Mouse (Mus musculus): Measurements from ENCODE around the gene Trhr2. TPM values are rescaled to one million over a fixed set of nuclear protein-coding genes. Genes with fewer than 3 reads are reported as not detected.

Trhr2 gene
- polyA plus RNA-seq, 1 experiment from 2014 or later, result not detected

- Histone ChIP-seq H3K4me1 (replicated peaks; ENCODE audit: control insufficient read depth, insufficient read depth, low read length) (peaks cover 13% of the 10 kb centered on the region), H3K4me3 (ENCODE audit: low read depth, low read length) (no peak overlapping the region), H3K27ac (ENCODE audit: low read depth, low read length) (peak overlapping the region; percentile 60; the same call in 1 of the 2 replicates), H3K36me3 (ENCODE audit: control insufficient read depth, insufficient read depth) (no peaks in the 10 kb centered on the region; the same call in 1 of the 2 replicates), H3K27me3 (replicated peaks; ENCODE audit: control insufficient read depth, insufficient read depth, low read length) (no peaks in the 10 kb centered on the region), H3K4me2 (replicated peaks; ENCODE audit: low read depth) (peak overlapping the region; percentile 21), H3K9ac (ENCODE audit: low read depth, low read length) (no peak overlapping the region), H3K9me3 (ENCODE audit: control insufficient read depth) (no peaks in the 10 kb centered on the region)
- ATAC-seq, result no peak
- WGBS, result 56% methylated on average over 7 of the region's 7 CpGs
- TF ChIP-seq CTCF (IDR thresholded peaks at IDR 0.05; ENCODE audit: low read depth), result no peak
Observed at GRCm38 (mm10) chr8:122322126-122322525, 38.4 kb downstream of the Trhr2 start.

GRCm38 (mm10) chr8:122321455-122321921 is 39.1 kb downstream of the Trhr2 start:
- 48% methylated on average over 10 of the region's 10 CpGs for WGBS
- TF ChIP-seq CTCF (IDR thresholded peaks at IDR 0.05; ENCODE audit: low read depth), result no peak
- H3K4me1 ChIP-seq (replicated peaks; ENCODE audit: control insufficient read depth, insufficient read depth, low read length), result peaks cover 13% of the 10 kb centered on the region
- no peak for ATAC-seq
- no peak overlapping the region for H3K4me2 ChIP-seq (replicated peaks; ENCODE audit: low read depth)
- H3K36me3 ChIP-seq (ENCODE audit: control insufficient read depth, insufficient read depth), result no peaks in the 10 kb centered on the region; the same call in 1 of the 2 replicates
- no peaks in the 10 kb centered on the region for H3K9me3 ChIP-seq (ENCODE audit: control insufficient read depth)
- no peak overlapping the region for H3K9ac ChIP-seq (ENCODE audit: low read depth, low read length)
- H3K27me3 ChIP-seq (replicated peaks; ENCODE audit: control insufficient read depth, insufficient read depth, low read length), result no peaks in the 10 kb centered on the region
- 0 out of 2 replicates have a peak overlapping the region, but pooled peaks have one; percentile 60 for H3K27ac ChIP-seq (ENCODE audit: low read depth, low read length)
- H3K4me3 ChIP-seq (ENCODE audit: low read depth, low read length), result no peak overlapping the region

DNA sequence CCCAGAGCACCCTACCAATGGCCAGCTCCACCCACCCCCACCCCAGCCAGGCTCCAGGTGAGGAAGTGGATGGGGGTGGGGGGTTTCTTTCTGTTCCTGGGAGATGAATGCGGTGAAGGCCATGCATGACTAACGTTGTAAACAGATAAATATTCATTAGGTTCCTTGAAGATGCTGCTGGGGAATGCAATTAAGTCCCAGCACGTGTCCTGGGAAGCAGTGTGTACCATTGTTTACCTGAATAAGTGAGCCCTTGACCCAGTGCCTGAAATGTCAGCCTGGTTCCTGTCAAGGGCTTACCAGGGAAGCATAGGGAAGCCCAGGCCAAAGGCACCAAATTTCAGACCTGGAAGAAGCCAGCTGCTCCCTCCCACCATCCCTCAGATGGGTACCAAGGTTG is 40.0 kb downstream of the Trhr2 start:
- 24% methylated on average over 3 of the region's 3 CpGs for WGBS
- H3K36me3 ChIP-seq (ENCODE audit: control insufficient read depth, insufficient read depth), result no peaks in the 10 kb centered on the region; the same call in 1 of the 2 replicates
- no peak overlapping the region for H3K4me2 ChIP-seq (replicated peaks; ENCODE audit: low read depth)
- 0 out of 2 replicates have a peak overlapping the region, but pooled peaks have one; percentile 79 for H3K27ac ChIP-seq (ENCODE audit: low read depth, low read length)
- H3K9me3 ChIP-seq (ENCODE audit: control insufficient read depth), result no peaks in the 10 kb centered on the region
- peaks cover 13% of the 10 kb centered on the region for H3K4me1 ChIP-seq (replicated peaks; ENCODE audit: control insufficient read depth, insufficient read depth, low read length)
- H3K4me3 ChIP-seq (ENCODE audit: low read depth, low read length), result no peak overlapping the region
- H3K9ac ChIP-seq (ENCODE audit: low read depth, low read length), result no peak overlapping the region
- no peaks in the 10 kb centered on the region for H3K27me3 ChIP-seq (replicated peaks; ENCODE audit: control insufficient read depth, insufficient read depth, low read length)
- ATAC-seq, result no peak
- TF ChIP-seq CTCF (IDR thresholded peaks at IDR 0.05; ENCODE audit: low read depth), result no peak

GRCm38 (mm10) chr8:122319708-122320075 is 40.9 kb downstream of the Trhr2 start:
- Histone ChIP-seq H3K4me2 (replicated peaks; ENCODE audit: low read depth) (no peak overlapping the region), H3K4me3 (ENCODE audit: low read depth, low read length) (no peak overlapping the region), H3K27ac (ENCODE audit: low read depth, low read length) (peak overlapping the region; percentile 79), H3K4me1 (replicated peaks; ENCODE audit: control insufficient read depth, insufficient read depth, low read length) (peaks cover 16% of the 10 kb centered on the region), H3K9ac (ENCODE audit: low read depth, low read length) (no peak overlapping the region), H3K27me3 (replicated peaks; ENCODE audit: control insufficient read depth, insufficient read depth, low read length) (no peaks in the 10 kb centered on the region), H3K36me3 (ENCODE audit: control insufficient read depth, insufficient read depth) (peaks cover 3% of the 10 kb centered on the region; the same call in 1 of the 2 replicates), H3K9me3 (ENCODE audit: control insufficient read depth) (no peaks in the 10 kb centered on the region)
- TF ChIP-seq CTCF (IDR thresholded peaks at IDR 0.05; ENCODE audit: low read depth), result peak; percentile 27; the same call in 1 of the 2 replicates
- WGBS, result 29% methylated on average over 7 of the region's 7 CpGs
- peak; percentile 14; the same call in 1 of the 2 replicates for ATAC-seq

DNA sequence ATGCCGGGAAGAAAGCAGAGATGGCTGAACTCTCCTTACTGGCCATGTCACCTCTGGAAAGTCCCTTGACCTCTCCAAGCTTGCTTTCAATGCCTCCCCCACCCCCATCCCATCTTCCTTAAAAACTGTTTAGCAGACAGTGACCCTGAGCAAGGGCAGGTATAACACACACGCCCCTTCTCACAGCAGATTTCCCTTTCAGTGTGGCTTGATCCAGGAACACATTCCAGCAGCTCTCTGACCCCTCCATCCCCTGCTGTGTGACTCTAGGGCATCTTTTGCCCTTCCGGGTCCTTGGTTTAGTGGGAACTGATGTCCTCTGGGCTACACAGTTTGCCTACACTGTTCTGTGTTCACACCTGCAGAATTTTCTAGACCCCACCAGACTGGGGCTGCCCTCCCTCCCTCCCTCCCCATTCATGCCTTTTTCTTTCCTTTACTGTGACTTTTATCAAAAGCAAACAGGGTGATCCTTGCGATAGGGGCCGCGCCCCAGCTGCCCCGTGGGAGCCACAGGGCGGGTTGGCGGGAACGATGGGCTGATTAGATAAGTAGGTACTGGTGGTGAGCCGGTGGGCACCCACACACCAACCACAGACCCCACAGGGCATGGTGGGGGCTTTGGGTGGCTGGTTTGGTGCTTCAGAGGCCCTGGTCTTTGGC is 41.4 kb downstream of the Trhr2 start:
- Histone ChIP-seq H3K27me3 (replicated peaks; ENCODE audit: control insufficient read depth, insufficient read depth, low read length) (no peaks in the 10 kb centered on the region), H3K36me3 (ENCODE audit: control insufficient read depth, insufficient read depth) (peaks cover 5% of the 10 kb centered on the region; the same call in 1 of the 2 replicates), H3K27ac (ENCODE audit: low read depth, low read length) (peak overlapping the region; percentile 79), H3K4me3 (ENCODE audit: low read depth, low read length) (no peak overlapping the region), H3K4me2 (replicated peaks; ENCODE audit: low read depth) (no peak overlapping the region), H3K4me1 (replicated peaks; ENCODE audit: control insufficient read depth, insufficient read depth, low read length) (peaks cover 16% of the 10 kb centered on the region), H3K9me3 (ENCODE audit: control insufficient read depth) (no peaks in the 10 kb centered on the region), H3K9ac (ENCODE audit: low read depth, low read length) (no peak overlapping the region)
- TF ChIP-seq CTCF (IDR thresholded peaks at IDR 0.05; ENCODE audit: low read depth), result no peak
- no peak for ATAC-seq
- WGBS, result 41% methylated on average over 11 of the region's 11 CpGs

GRCm38 (mm10) chr8:122317918-122318475 is 42.5 kb downstream of the Trhr2 start:
- no peaks in the 10 kb centered on the region for H3K9me3 ChIP-seq (ENCODE audit: control insufficient read depth)
- H3K36me3 ChIP-seq (ENCODE audit: control insufficient read depth, insufficient read depth), result peaks cover 5% of the 10 kb centered on the region; the same call in 1 of the 2 replicates
- TF ChIP-seq CTCF (IDR thresholded peaks at IDR 0.05; ENCODE audit: low read depth), result no peak
- H3K27ac ChIP-seq (ENCODE audit: low read depth, low read length), result peak overlapping the region; percentile 79
- 21% methylated on average over 8 of the region's 8 CpGs for WGBS
- no peak overlapping the region for H3K4me2 ChIP-seq (replicated peaks; ENCODE audit: low read depth)
- H3K4me3 ChIP-seq (ENCODE audit: low read depth, low read length), result no peak overlapping the region
- 0 out of 2 replicates have a peak overlapping the region, but pooled peaks have one; percentile 34 for H3K9ac ChIP-seq (ENCODE audit: low read depth, low read length)
- peak; percentile 78 for ATAC-seq
- H3K4me1 ChIP-seq (replicated peaks; ENCODE audit: control insufficient read depth, insufficient read depth, low read length), result peaks cover 16% of the 10 kb centered on the region
- no peaks in the 10 kb centered on the region for H3K27me3 ChIP-seq (replicated peaks; ENCODE audit: control insufficient read depth, insufficient read depth, low read length)
